Mouse (Mus musculus): ENCODE data around the gene Fbln5.

DNA sequence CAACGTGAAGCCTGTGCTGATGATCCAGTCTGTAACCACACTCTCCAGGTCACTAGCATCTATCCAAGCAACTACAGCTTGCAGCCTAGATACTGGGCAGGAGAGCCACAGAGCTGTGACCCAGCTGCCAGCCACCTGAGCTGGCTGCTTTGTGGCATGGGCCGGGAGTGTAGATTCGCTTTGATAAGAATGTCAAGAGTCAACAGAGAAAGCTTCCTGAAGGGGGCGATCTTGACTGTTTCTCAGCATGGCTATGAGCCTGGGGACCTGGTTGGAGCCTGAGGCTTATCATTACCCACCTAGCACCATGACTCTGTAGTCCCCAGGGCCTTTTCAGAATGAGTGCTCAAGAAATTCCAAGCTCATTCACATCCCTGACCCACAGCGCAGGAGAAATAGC is 2.0 kb downstream of the Fbln5 start:
- no peak for TF ChIP-seq CTCF (IDR thresholded peaks at IDR 0.05; ENCODE audit: extremely low read depth, insufficient read depth, low read length)
- TF ChIP-seq POLR2A (IDR thresholded peaks at IDR 0.05; ENCODE audit: extremely low read depth, insufficient read depth, low read length): no peak

All from cortical plate, adult 2 months (tissue).